Mouse (Mus musculus) myocyte (in vitro differentiated cells): ENCODE data around the gene Pakap. TPM values are rescaled to one million over a fixed set of nuclear protein-coding genes. Genes with fewer than 3 reads are reported as not detected.

Experiments
- H3K27me3 ChIP-seq: one replicate; pipeline ENCODE4 v1.6.1; 2011; ENCODE audit not compliant: control insufficient read depth, insufficient read depth, insufficient read length
- H3K36me3 ChIP-seq: one replicate; pipeline ENCODE4 v1.6.1; 2011; ENCODE audit not compliant: control insufficient read depth, insufficient read depth
- H3K4me2 ChIP-seq: one replicate; pipeline ENCODE4 v1.6.1; 2011; ENCODE audit warnings: low read depth, control low read depth
- H3K4me3 ChIP-seq: one replicate; pipeline ENCODE4 v1.5.1; 2011; ENCODE audit warnings: mild to moderate bottlenecking, control low read depth, moderate library complexity
- H3K79me2 ChIP-seq: one replicate; pipeline ENCODE4 v1.6.1; 2011; ENCODE audit not compliant: control insufficient read depth, insufficient read depth
- H3ac ChIP-seq: one replicate; pipeline ENCODE4 v1.6.1; 2011; ENCODE audit not compliant: control insufficient read depth, insufficient read length
- CEBPB ChIP-seq: IDR thresholded peaks from 2 replicates; pipeline ENCODE4 v1.6.1; 2011; ENCODE audit warnings: mild to moderate bottlenecking, moderate library complexity; ENCODE audit not compliant: poor library complexity, insufficient read depth, severe bottlenecking
- E2F4 ChIP-seq: IDR thresholded peaks from one replicate; pipeline ENCODE4 v1.6.1; 2011; ENCODE audit warnings: mild to moderate bottlenecking, control low read depth, moderate library complexity; ENCODE audit not compliant: insufficient read depth
- MAX ChIP-seq: IDR thresholded peaks from one replicate; pipeline ENCODE4 v1.6.1; 2011; ENCODE audit warnings: low read depth, mild to moderate bottlenecking, control low read depth
- MYOD1 ChIP-seq, 3 experiments: IDR thresholded peaks; one replicate each; pipeline ENCODE4 v1.6.1; 2011; ENCODE audit warnings: control low read depth in 2 of 3, low read depth in 2 of 3, mild to moderate bottlenecking in 2 of 3, moderate library complexity in 1 of 3; ENCODE audit not compliant: insufficient read length in 2 of 3, control insufficient read depth in 1 of 3
- MYOG ChIP-seq, 3 experiments: IDR thresholded peaks; one replicate each; pipeline ENCODE4 v1.6.1; 2011; ENCODE audit warnings: control low read depth in 2 of 3, low read depth in 2 of 3, mild to moderate bottlenecking in 2 of 3; ENCODE audit not compliant: insufficient read length in 2 of 3, control insufficient read depth in 1 of 3, insufficient read depth in 1 of 3
- POLR2A ChIP-seq: IDR thresholded peaks from one replicate; pipeline ENCODE4 v1.6.1; 2011; ENCODE audit warnings: low read depth, mild to moderate bottlenecking, control low read depth, moderate library complexity; ENCODE audit not compliant: insufficient read length
- POLR2AphosphoS2 ChIP-seq: IDR thresholded peaks from one replicate; pipeline ENCODE4 v1.6.1; 2011; ENCODE audit warnings: low read depth, control low read depth; ENCODE audit not compliant: insufficient read length
- REST ChIP-seq: IDR thresholded peaks from one replicate; pipeline ENCODE4 v1.6.1; 2011; ENCODE audit warnings: mild to moderate bottlenecking, control low read depth, moderate library complexity; ENCODE audit not compliant: insufficient read depth, insufficient read length
- SRF ChIP-seq: IDR thresholded peaks from one replicate; pipeline ENCODE4 v1.6.1; 2011; ENCODE audit warnings: low read depth; ENCODE audit not compliant: control insufficient read depth, insufficient read length
- TCF12 ChIP-seq: IDR thresholded peaks from one replicate; pipeline ENCODE4 v1.6.1; 2011; ENCODE audit warnings: mild to moderate bottlenecking, control low read depth; ENCODE audit not compliant: poor library complexity, insufficient read depth, severe bottlenecking
- TCF3 ChIP-seq: IDR thresholded peaks from one replicate; pipeline ENCODE4 v1.6.1; 2011; ENCODE audit warnings: low read depth, control low read depth; ENCODE audit not compliant: insufficient read length
- USF1 ChIP-seq: IDR thresholded peaks from one replicate; pipeline ENCODE4 v1.6.1; 2011; ENCODE audit warnings: low read depth, mild to moderate bottlenecking, control low read depth, moderate library complexity
- polyA plus RNA-seq: library from polyadenylated mRNA; unstranded; fragments of >200 nt; fragmentation: generic; extraction: Trizol; gene quantifications from one replicate; pipeline ENCODE4 v1.2.1, GENCODE M21; 2012; ENCODE audit warnings: missing spikeins

Gene Pakap
- polyA plus RNA-seq, 1 experiment: 6.5 TPM

- peaks cover 95% of the 10 kb centered on the region for H3K79me2 ChIP-seq
- H3K4me3 ChIP-seq: no peak overlapping the region
- H3K27me3 ChIP-seq: no peaks in the 10 kb centered on the region
- H3K4me2 ChIP-seq: peak overlapping the region; percentile 53
- H3K36me3 ChIP-seq: peaks cover 26% of the 10 kb centered on the region
- TF ChIP-seq E2F4: no peak
- TF ChIP-seq MYOD1 (IDR thresholded peaks at IDR 0.05; ENCODE audit: control insufficient read depth in 1 of 3, insufficient read length in 2 of 3, low read depth in 2 of 3): peak in 1 of 3 experiments; percentile 10
- TF ChIP-seq TCF12: no peak
- no peak overlapping the region for H3ac ChIP-seq
Observed at GRCm38 (mm10) chr4:57861166-57861565, 293.2 kb downstream of the Pakap start.

- H3ac ChIP-seq: no peak overlapping the region
- H3K4me2 ChIP-seq: peak overlapping the region; percentile 53
- peaks cover 19% of the 10 kb centered on the region for H3K36me3 ChIP-seq
- no peak overlapping the region for H3K4me3 ChIP-seq
- peaks cover 95% of the 10 kb centered on the region for H3K79me2 ChIP-seq
- H3K27me3 ChIP-seq: no peaks in the 10 kb centered on the region
- TF ChIP-seq REST (no peak), POLR2AphosphoS2 (no peak), MAX (no peak), MYOG (IDR thresholded peaks at IDR 0.05; ENCODE audit: control insufficient read depth in 1 of 3, insufficient read depth in 1 of 3, insufficient read length in 2 of 3, low read depth in 2 of 3) (no peak), USF1 (no peak), CEBPB (no peak), TCF12 (no peak), MYOD1 (IDR thresholded peaks at IDR 0.05; ENCODE audit: control insufficient read depth in 1 of 3, insufficient read length in 2 of 3, low read depth in 2 of 3) (no peak), POLR2A (no peak), SRF (no peak), TCF3 (no peak)
Observed at GRCm38 (mm10) chr4:57861856-57862255, 293.9 kb downstream of the Pakap start.

- Histone ChIP-seq H3K4me2 (no peak overlapping the region), H3K27me3 (no peaks in the 10 kb centered on the region), H3K4me3 (no peak overlapping the region), H3K79me2 (peaks cover 95% of the 10 kb centered on the region), H3ac (no peak overlapping the region), H3K36me3 (peaks cover 14% of the 10 kb centered on the region)
- TF ChIP-seq USF1: no peak
- no peak for TF ChIP-seq POLR2A
- TF ChIP-seq REST: no peak
- no peak for TF ChIP-seq POLR2AphosphoS2
- no peak for TF ChIP-seq MAX
- TF ChIP-seq TCF12: no peak
- TF ChIP-seq CEBPB: no peak
- TF ChIP-seq TCF3: no peak
- no peak for TF ChIP-seq MYOD1 (IDR thresholded peaks at IDR 0.05; ENCODE audit: control insufficient read depth in 1 of 3, insufficient read length in 2 of 3, low read depth in 2 of 3)
- TF ChIP-seq MYOG (IDR thresholded peaks at IDR 0.05; ENCODE audit: control insufficient read depth in 1 of 3, insufficient read depth in 1 of 3, insufficient read length in 2 of 3, low read depth in 2 of 3): no peak
- no peak for TF ChIP-seq SRF
- no peak for TF ChIP-seq E2F4
Observed at GRCm38 (mm10) chr4:57862269-57862986, 294.4 kb downstream of the Pakap start.

GRCm38 (mm10) chr4:57866088-57866487 is 298.1 kb downstream of the Pakap start:
- peaks cover 5% of the 10 kb centered on the region for H3K36me3 ChIP-seq
- no peak overlapping the region for H3K4me3 ChIP-seq
- no peak overlapping the region for H3ac ChIP-seq
- H3K4me2 ChIP-seq: no peak overlapping the region
- H3K27me3 ChIP-seq: no peaks in the 10 kb centered on the region
- peaks cover 83% of the 10 kb centered on the region for H3K79me2 ChIP-seq
- TF ChIP-seq MYOG (IDR thresholded peaks at IDR 0.05; ENCODE audit: control insufficient read depth in 1 of 3, insufficient read depth in 1 of 3, insufficient read length in 2 of 3, low read depth in 2 of 3) (no peak), CEBPB (no peak), TCF12 (no peak), MYOD1 (IDR thresholded peaks at IDR 0.05; ENCODE audit: control insufficient read depth in 1 of 3, insufficient read length in 2 of 3, low read depth in 2 of 3) (no peak), E2F4 (no peak), REST (no peak), TCF3 (no peak), MAX (no peak), USF1 (no peak), SRF (no peak), POLR2A (no peak), POLR2AphosphoS2 (no peak)

DNA sequence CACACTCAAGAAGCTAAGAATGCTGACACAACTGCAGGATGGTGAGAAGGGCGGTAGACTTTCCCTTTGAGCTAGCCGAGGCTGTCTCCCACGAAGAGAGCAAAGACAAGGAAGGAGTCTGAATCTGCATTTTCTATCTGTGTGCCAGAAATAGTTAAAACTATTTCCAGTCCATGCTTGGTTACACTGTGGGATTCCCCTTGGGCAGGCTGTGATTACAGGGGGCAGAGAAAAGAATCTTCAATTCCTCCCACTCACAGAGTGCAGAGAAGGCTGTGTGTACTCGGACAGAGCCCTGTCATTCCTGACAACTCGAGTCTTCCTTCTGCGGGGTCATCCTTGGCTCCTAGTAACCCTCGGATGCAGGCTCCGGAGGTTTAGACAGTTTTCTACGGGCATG is 299.0 kb downstream of the Pakap start:
- no peak overlapping the region for H3ac ChIP-seq

More for the DNA sequence above, 299.0 kb downstream of the Pakap start:
- Histone ChIP-seq H3K4me2 (no peak overlapping the region), H3K79me2 (peaks cover 78% of the 10 kb centered on the region), H3K4me3 (no peak overlapping the region), H3K36me3 (peaks cover 5% of the 10 kb centered on the region), H3K27me3 (no peaks in the 10 kb centered on the region)
- TF ChIP-seq TCF12 (no peak), SRF (no peak), E2F4 (no peak), MAX (no peak), MYOG (IDR thresholded peaks at IDR 0.05; ENCODE audit: control insufficient read depth in 1 of 3, insufficient read depth in 1 of 3, insufficient read length in 2 of 3, low read depth in 2 of 3) (no peak), POLR2A (no peak)
